Comparison of ENCODE assay signal across 8 mouse cellular contexts in genomic region chr10:20724906-20725305, GRCm38 (mm10). TPM values are rescaled to one million over a fixed set of nuclear protein-coding genes. Genes with fewer than 3 reads are reported as not detected.
DNase-seq lines count a peak whose midpoint lies in the region; ATAC-seq lines count a peak whose summit lies in the region.

TSS of gene Pde7b (minus strand) at chr10:20725078.

- peak within 1 kb of the TSS; percentile 47 for H3K4me3 ChIP-seq in embryonic facial prominence, embryonic 15.5 days (replicated peaks)
- H3K4me3 ChIP-seq in midbrain, embryonic 10.5 days: peak within 1 kb of the TSS; percentile 45

- no peaks in the 10 kb centered on the region for H3K9me3 ChIP-seq in embryonic facial prominence, embryonic 15.5 days (replicated peaks)
- H3K9me3 ChIP-seq in midbrain, embryonic 10.5 days (replicated peaks): no peaks in the 10 kb centered on the region

- H3K4me1 ChIP-seq in embryonic facial prominence, embryonic 15.5 days: peaks cover 24% of the 10 kb centered on the region
- H3K4me1 ChIP-seq in midbrain, embryonic 10.5 days: peaks cover 31% of the 10 kb centered on the region

- H3K27me3 ChIP-seq in embryonic facial prominence, embryonic 15.5 days: no peaks in the 10 kb centered on the region
- no peaks in the 10 kb centered on the region for H3K27me3 ChIP-seq in midbrain, embryonic 10.5 days (ENCODE audit: low read depth, poor library complexity, severe bottlenecking)

- peak; percentile 90 for ATAC-seq in embryonic facial prominence, embryonic 15.5 days (ENCODE audit: insufficient number of reproducible peaks, low FRiP score, low TSS enrichment, low read depth)

- WGBS in embryonic facial prominence, embryonic 15.5 days: 3% methylated on average over 17 of the region's 17 CpGs
- WGBS in midbrain, embryonic 10.5 days: 18% methylated on average over 17 of the region's 17 CpGs

- H3K27ac ChIP-seq in embryonic facial prominence, embryonic 15.5 days (replicated peaks): peak within 1 kb of the TSS; percentile 78
- H3K27ac ChIP-seq in midbrain, embryonic 10.5 days (replicated peaks): no peak within 1 kb of the TSS

- peak; percentile 80 to 84 for DNase-seq in adrenal gland, postnatal 36 days
- peak; percentile 81 to 89 for DNase-seq in heart, adult 18-20 months
- DNase-seq in kidney, adult 18-20 months: peak; percentile 83
- peak; percentile 80 for DNase-seq in left cerebral cortex, postnatal 4 days
- peak; percentile 77 for DNase-seq in midbrain, embryonic 10.5 days (ENCODE audit: low spot score)
- peak; percentile 83 for DNase-seq in right cerebral cortex, postnatal 25 days
- no peak for DNase-seq in adipocyte (ENCODE audit: low spot score)

- peak within 1 kb of the TSS; percentile 59 for H3K4me2 ChIP-seq in embryonic facial prominence, embryonic 15.5 days (replicated peaks)

- intact Hi-C loops in left cerebral cortex, postnatal 4 days (cut with DNase I): loop anchor here (5.0 kb wide), 1 partner anchor 348 kb away; no protein-coding TSS in a partner anchor

- H3K36me3 ChIP-seq in embryonic facial prominence, embryonic 15.5 days: no peaks in the 10 kb centered on the region
- no peaks in the 10 kb centered on the region for H3K36me3 ChIP-seq in midbrain, embryonic 10.5 days

- peak within 1 kb of the TSS; percentile 29 for H3K9ac ChIP-seq in embryonic facial prominence, embryonic 15.5 days

RNA-seq across cellular contexts. Expression of gene Pde7b, which starts in this region (rescaled TPM):
- 10 to 100 TPM; 11.5 to 15.9 TPM for total RNA-seq in adrenal gland, postnatal 36 days (2021)
- polyA plus RNA-seq in embryonic facial prominence, embryonic 15.5 days (2015; fragmentation: Nextera tagmentation; extraction: Ambion mirVana): 10.5 and 11.5 TPM in 2 replicates
- total RNA-seq in heart, adult 18-20 months (2021): 10 to 100 TPM; 48.3 to 55.4 TPM
- total RNA-seq in left cerebral cortex, postnatal 4 days (2021): 10 to 100 TPM in 1 of 2 experiments, 1 to 10 TPM in 1; 9.0 to 11.4 TPM
- polyA plus RNA-seq in midbrain, embryonic 10.5 days (2016; fragmentation: Nextera tagmentation; extraction: Ambion mirVana): 1.00 and 1.6 TPM in 2 replicates
